Mouse (Mus musculus) embryonic facial prominence, embryonic 11.5 days (tissue): ENCODE measurements around the gene Rac2. TPM values are rescaled to one million over a fixed set of nuclear protein-coding genes. Genes with fewer than 3 reads are reported as not detected.

Experiments
- ATAC-seq: fragments of 200-750 bp; cut with Nextera tagmentation; replicated peaks from 2 replicates; pipeline ENCODE4 v1.8.0; 2017; ENCODE audit warnings: low read depth; ENCODE audit not compliant: insufficient number of reproducible peaks, low FRiP score, low TSS enrichment
- DNase-seq: peaks from one replicate; pipeline ENCODE4 v3.0.0-alpha.2; 2015; ENCODE audit warnings: low spot score
- H3K27ac ChIP-seq: fragments of 300-500 bp; sonication (generic); replicated peaks from 2 replicates; pipeline ENCODE4 v1.5.1; 2014; ENCODE audit warnings: mild to moderate bottlenecking, low read depth, low read length, control low read depth
- H3K27me3 ChIP-seq: fragments of 300-500 bp; sonication (generic); 2 replicates; pipeline ENCODE4 v1.6.1; 2014; ENCODE audit warnings: mild to moderate bottlenecking, low read length, moderate library complexity, mixed read lengths; ENCODE audit not compliant: control insufficient read depth, insufficient read depth
- H3K36me3 ChIP-seq: fragments of 300-500 bp; sonication (generic); replicated peaks from 2 replicates; pipeline ENCODE4 v1.6.1; 2014; ENCODE audit warnings: low read depth, mild to moderate bottlenecking, low read length, moderate library complexity, mixed read lengths; ENCODE audit not compliant: control insufficient read depth, insufficient read depth
- H3K4me1 ChIP-seq: fragments of 300-500 bp; sonication (generic); 2 replicates; pipeline ENCODE4 v1.6.1; 2014; ENCODE audit warnings: low read length, mixed read lengths; ENCODE audit not compliant: control insufficient read depth, insufficient read depth
- H3K4me2 ChIP-seq: fragments of 300-500 bp; sonication (generic); 2 replicates; pipeline ENCODE4 v1.6.1; 2014; ENCODE audit warnings: low read depth, mild to moderate bottlenecking, control low read depth, low read length, moderate library complexity
- H3K4me3 ChIP-seq: fragments of 300-500 bp; sonication (generic); 2 replicates; pipeline ENCODE4 v1.5.1; 2014; ENCODE audit warnings: low read depth, low read length, control low read depth
- H3K9ac ChIP-seq: fragments of 300-500 bp; sonication (generic); replicated peaks from 2 replicates; pipeline ENCODE4 v1.6.1; 2014; ENCODE audit warnings: mild to moderate bottlenecking, control low read depth, low read length
- H3K9me3 ChIP-seq: fragments of 300-500 bp; sonication (generic); replicated peaks from 2 replicates; pipeline ENCODE4 v1.6.1; 2016; ENCODE audit warnings: mild to moderate bottlenecking, low read length, inconsistent platforms, mixed read lengths; ENCODE audit not compliant: control insufficient read depth
- WGBS: fragments of 180-500 bp; shearing (Covaris S2); extraction: QIAGEN DNeasy Blood & Tissue Kit; methylation state at CpG from one replicate; pipeline ENCODE4 v1.1.7; 2014; 5-methylcytosine and 5-hydroxymethylcytosine counted together
- polyA plus RNA-seq: library from polyadenylated mRNA; unstranded; fragments of >200 nt; fragmentation: Nextera tagmentation; extraction: Ambion mirVana; gene quantifications from 2 replicates; pipeline ENCODE4 v1.2.1, GENCODE M21; 2014

Gene Rac2
- polyA plus RNA-seq, 1 experiment from 2014 or later, result 4.5 TPM

DNA sequence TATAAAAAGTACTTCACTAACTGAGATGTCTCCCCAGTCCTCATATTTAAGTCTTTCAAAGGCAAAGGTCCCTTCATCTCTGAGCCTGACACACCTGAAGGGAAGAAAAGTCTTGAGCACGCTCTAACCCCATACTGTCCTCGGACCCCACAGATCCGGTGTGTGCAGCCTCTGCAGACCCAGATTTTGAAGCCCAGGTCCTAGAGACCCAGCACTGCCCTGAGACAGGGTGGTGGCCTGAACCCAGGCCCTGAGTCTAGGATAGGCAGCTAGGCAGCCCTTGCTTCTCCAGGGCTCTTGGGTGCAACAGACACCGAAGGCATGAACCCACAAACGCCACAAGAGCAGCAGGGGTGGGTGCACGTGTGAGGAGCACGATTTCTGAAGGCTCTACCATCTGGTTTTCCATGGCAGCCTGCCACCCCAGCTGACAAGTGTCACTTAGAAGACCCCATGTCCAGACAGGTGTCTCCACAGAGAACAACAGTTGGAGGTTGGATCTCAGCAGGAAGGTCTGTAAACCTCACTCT is 21.4 kb upstream of the Rac2 start:
- Histone ChIP-seq H3K4me3 (no peak overlapping the region), H3K36me3 (no peaks in the 10 kb centered on the region), H3K9me3 (no peaks in the 10 kb centered on the region), H3K27me3 (no peaks in the 10 kb centered on the region), H3K27ac (no peak overlapping the region), H3K4me1 (no peaks in the 10 kb centered on the region; the same call in 1 of the 2 replicates), H3K9ac (no peak overlapping the region), H3K4me2 (no peak overlapping the region)
- WGBS, result 95% methylated on average over 7 of the region's 7 CpGs
- no peak for ATAC-seq
- DNase-seq, result no peak

DNA sequence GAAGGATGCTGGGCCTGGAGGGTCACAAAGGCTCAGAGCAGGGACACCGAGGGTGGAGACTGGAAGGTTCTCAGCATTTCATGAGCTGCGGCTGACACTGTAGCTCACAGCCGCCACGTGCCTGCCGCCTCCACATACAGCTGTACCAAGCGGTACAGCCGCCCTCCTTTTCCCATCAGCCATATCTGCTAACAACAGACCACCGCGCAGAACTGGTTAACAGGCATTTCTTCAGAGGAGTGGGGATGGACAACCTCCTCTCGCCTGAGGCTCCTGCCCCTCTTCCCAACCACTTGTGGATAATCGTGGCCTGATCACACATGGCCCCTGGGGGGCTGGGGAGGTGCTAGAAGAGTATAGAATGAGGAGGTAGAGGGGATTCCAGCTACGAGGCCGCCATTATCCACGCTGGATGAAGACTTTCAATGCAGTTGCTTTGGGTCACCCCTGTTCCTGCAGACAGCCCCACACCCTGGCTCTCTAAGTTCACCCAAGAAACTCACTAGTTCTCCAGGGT is 19.9 kb upstream of the Rac2 start:
- no peak overlapping the region for H3K4me2 ChIP-seq
- DNase-seq (no peak), ATAC-seq (no peak)
- WGBS, result 80% methylated on average over 14 of the region's 14 CpGs
- H3K9ac ChIP-seq, result no peak overlapping the region
- no peak overlapping the region for H3K27ac ChIP-seq
- H3K9me3 ChIP-seq, result no peaks in the 10 kb centered on the region
- no peaks in the 10 kb centered on the region for H3K36me3 ChIP-seq
- no peaks in the 10 kb centered on the region for H3K27me3 ChIP-seq
- no peak overlapping the region for H3K4me3 ChIP-seq
- no peaks in the 10 kb centered on the region; the same call in 1 of the 2 replicates for H3K4me1 ChIP-seq

DNA sequence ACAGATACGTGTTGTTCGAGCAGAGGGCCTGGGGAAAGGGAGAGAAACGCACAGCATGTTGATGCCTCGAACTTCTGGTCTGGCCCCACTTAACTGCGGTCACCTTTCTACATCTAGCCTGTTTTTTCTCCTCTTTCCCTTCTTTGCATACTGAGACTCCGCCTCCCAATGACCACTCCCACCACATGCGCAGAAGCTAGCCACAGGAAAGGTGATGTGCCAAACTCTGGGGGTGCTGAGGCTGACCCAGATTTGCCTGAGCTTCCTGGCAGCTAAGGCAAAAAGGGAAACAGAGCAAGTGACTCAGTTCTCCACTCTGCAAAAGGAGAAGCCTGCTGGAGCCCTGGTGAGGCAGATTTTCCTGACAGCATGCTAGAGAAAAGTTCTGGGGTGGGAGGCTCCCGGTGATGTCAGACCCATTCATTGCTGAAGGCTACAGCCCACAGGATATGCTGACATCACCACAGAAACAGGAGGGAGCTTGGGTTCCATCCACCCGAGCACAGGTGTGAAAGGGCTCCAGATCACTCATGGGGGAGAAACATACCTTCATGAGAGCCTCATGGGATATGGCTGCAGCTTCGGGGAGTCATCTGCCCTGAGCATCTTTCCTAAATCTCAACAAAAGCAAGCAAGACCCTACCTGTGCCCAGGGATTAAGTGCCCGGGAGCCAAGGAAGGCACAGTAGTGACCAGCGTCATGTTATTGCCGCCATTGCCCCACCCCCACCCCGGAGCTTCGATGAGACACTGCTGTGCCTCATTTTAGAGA is 19.3 kb upstream of the Rac2 start:
- Histone ChIP-seq H3K36me3 (no peaks in the 10 kb centered on the region), H3K4me1 (no peaks in the 10 kb centered on the region; the same call in 1 of the 2 replicates), H3K9me3 (no peaks in the 10 kb centered on the region), H3K27me3 (no peaks in the 10 kb centered on the region), H3K9ac (no peak overlapping the region), H3K27ac (no peak overlapping the region), H3K4me2 (no peak overlapping the region; the same call in 1 of the 2 replicates), H3K4me3 (no peak overlapping the region)
- ATAC-seq, result no peak
- no peak for DNase-seq
- WGBS, result 53% methylated on average over 15 of the region's 15 CpGs

DNA sequence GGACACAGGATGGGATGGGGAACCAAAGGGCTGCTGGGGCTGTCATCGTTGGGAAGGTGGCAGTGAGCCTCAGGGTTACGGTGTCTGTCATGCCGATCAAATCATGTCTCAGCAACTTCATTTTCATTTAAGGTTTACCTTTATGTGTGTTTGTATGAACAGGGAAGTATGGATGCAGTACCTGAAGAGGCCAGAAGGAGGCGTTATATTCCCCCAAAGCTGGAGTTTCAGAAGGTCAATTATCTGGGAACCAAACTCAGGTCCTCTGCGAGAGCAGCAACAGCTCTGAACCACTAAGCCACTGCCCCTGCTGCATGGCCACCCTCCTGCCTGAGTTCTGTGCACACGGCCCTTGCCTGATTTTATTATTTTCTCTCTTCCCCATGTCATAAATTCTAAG is 18.2 kb upstream of the Rac2 start:
- DNase-seq, result no peak
- no peak for ATAC-seq
- no peaks in the 10 kb centered on the region for H3K27me3 ChIP-seq
- WGBS, result 82% methylated on average over 6 of the region's 6 CpGs
- H3K36me3 ChIP-seq, result no peaks in the 10 kb centered on the region
- H3K4me1 ChIP-seq, result no peaks in the 10 kb centered on the region; the same call in 1 of the 2 replicates
- H3K9me3 ChIP-seq, result no peaks in the 10 kb centered on the region
- no peak overlapping the region for H3K4me2 ChIP-seq
- H3K27ac ChIP-seq, result no peak overlapping the region
- no peak overlapping the region for H3K9ac ChIP-seq
- no peak overlapping the region for H3K4me3 ChIP-seq

DNA sequence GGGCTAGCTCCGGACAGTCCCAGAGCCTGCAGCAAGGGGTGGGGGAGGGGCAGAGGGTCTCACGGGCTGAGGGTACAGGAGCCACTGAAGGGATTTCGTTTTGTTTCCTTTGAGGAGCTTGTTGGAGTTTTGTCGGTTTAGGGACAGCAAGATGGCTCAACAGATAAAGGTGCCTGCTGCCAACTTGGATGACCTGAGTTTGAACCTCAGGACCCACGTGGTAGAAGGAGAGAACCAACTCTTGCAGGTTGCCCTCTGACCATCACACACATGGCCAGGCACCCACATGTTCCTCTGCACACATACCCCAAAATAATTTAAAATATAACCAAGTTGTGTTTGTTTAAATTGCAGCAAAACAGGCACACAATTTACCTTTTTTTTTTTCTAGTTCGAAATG is 17.4 kb upstream of the Rac2 start:
- H3K9ac ChIP-seq, result no peak overlapping the region
- H3K4me2 ChIP-seq, result no peak overlapping the region
- H3K4me3 ChIP-seq, result no peak overlapping the region
- H3K27me3 ChIP-seq, result no peaks in the 10 kb centered on the region
- ATAC-seq (no peak), DNase-seq (no peak)
- no peaks in the 10 kb centered on the region for H3K36me3 ChIP-seq
- WGBS, result 80% methylated on average over 6 of the region's 6 CpGs
- no peaks in the 10 kb centered on the region; the same call in 1 of the 2 replicates for H3K4me1 ChIP-seq
- H3K9me3 ChIP-seq, result no peaks in the 10 kb centered on the region
- no peak overlapping the region for H3K27ac ChIP-seq

DNA sequence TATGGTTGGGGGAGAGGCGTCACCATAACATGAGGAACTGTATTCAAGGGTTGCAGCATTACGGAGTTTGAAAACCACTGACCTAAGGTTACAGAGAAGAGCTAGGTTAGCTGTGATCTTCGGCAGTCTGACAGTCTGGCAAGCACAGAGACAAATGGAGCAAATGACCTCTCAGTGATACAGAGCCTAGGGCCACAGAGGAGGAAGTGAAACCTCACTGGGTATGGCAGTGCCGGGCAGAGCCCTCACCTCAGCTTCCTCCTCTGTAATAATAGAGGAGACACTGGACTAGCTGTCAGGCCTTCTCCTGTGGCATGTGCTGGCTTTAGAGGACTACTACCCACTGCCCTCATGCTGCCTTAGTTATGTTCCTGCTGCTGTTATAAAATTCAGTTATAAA is 16.3 kb upstream of the Rac2 start:
- Histone ChIP-seq H3K36me3 (no peaks in the 10 kb centered on the region), H3K4me1 (no peaks in the 10 kb centered on the region; the same call in 1 of the 2 replicates), H3K4me2 (no peak overlapping the region), H3K27me3 (no peaks in the 10 kb centered on the region), H3K9me3 (no peaks in the 10 kb centered on the region), H3K27ac (no peak overlapping the region), H3K9ac (no peak overlapping the region), H3K4me3 (no peak overlapping the region)
- DNase-seq, result no peak
- WGBS, result 89% methylated on average over 4 of the region's 4 CpGs
- ATAC-seq, result no peak

DNA sequence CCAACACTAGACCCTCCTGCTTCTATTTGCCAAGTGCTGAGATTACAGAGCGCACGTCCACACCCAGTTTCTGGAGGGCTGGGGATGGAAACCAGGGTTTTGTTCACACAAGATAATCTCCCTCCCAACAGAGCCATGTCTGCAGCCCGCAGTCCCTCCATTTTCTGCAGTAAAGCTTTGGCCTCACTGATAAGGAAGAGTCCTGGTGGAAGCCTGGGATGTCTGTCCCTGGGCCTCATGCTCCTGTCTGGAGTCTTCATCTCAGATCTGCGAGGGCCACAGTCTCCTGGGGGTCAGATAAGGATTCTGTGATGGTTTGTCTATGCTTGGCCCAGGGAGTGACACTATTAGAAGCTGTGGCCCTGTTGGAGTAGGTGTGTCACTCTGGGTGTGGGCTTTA is 15.5 kb upstream of the Rac2 start:
- no peak overlapping the region for H3K27ac ChIP-seq
- 79% methylated on average over 4 of the region's 4 CpGs for WGBS
- no peaks in the 10 kb centered on the region for H3K27me3 ChIP-seq
- no peaks in the 10 kb centered on the region; the same call in 1 of the 2 replicates for H3K4me1 ChIP-seq
- DNase-seq (no peak), ATAC-seq (no peak)
- H3K9ac ChIP-seq, result no peak overlapping the region
- H3K4me3 ChIP-seq, result no peak overlapping the region
- H3K4me2 ChIP-seq, result no peak overlapping the region
- no peaks in the 10 kb centered on the region for H3K36me3 ChIP-seq
- no peaks in the 10 kb centered on the region for H3K9me3 ChIP-seq
